Mouse (Mus musculus) stomach, postnatal 0 days (tissue): ENCODE results near the gene 4933430I17Rik. TPM values are rescaled to one million over a fixed set of nuclear protein-coding genes. Genes with fewer than 3 reads are reported as not detected.

Source experiments
- ATAC-seq: fragments of 200-750 bp; cut with Nextera tagmentation; 2 replicates; pipeline ENCODE4 v1.8.0; 2017; ENCODE audit not compliant: low FRiP score, low TSS enrichment
- DNase-seq: peaks from one replicate; pipeline ENCODE4 v3.0.0-alpha.2; 2016; ENCODE audit warnings: low spot score
- H3K27ac ChIP-seq: fragments of 300-500 bp; sonication (generic); replicated peaks from 2 replicates; pipeline ENCODE4 v1.5.1; 2014; ENCODE audit warnings: mild to moderate bottlenecking, control low read depth
- H3K27me3 ChIP-seq: fragments of 300-500 bp; sonication (generic); 2 replicates; pipeline ENCODE4 v1.6.1; 2014; ENCODE audit warnings: low read length; ENCODE audit not compliant: control insufficient read depth, insufficient read depth
- H3K36me3 ChIP-seq: fragments of 300-500 bp; sonication (generic); 2 replicates; pipeline ENCODE4 v1.6.1; 2014; ENCODE audit warnings: low read length, mixed read lengths; ENCODE audit not compliant: control insufficient read depth, insufficient read depth
- H3K4me1 ChIP-seq: fragments of 300-500 bp; sonication (generic); replicated peaks from 2 replicates; pipeline ENCODE4 v1.6.1; 2014; ENCODE audit warnings: antibody characterized with exemption; ENCODE audit not compliant: control insufficient read depth, insufficient read depth
- H3K4me2 ChIP-seq: fragments of 300-500 bp; sonication (generic); replicated peaks from 2 replicates; pipeline ENCODE4 v1.6.1; 2014; ENCODE audit warnings: low read depth, mild to moderate bottlenecking, control low read depth, moderate library complexity
- H3K4me3 ChIP-seq: fragments of 300-500 bp; sonication (generic); 2 replicates; pipeline ENCODE4 v1.5.1; 2014; ENCODE audit warnings: low read depth, low read length, control low read depth
- H3K9ac ChIP-seq: fragments of 300-500 bp; sonication (generic); 2 replicates; pipeline ENCODE4 v1.6.1; 2014; ENCODE audit warnings: mild to moderate bottlenecking, low read length, control low read depth, mixed read lengths
- H3K9me3 ChIP-seq: fragments of 300-500 bp; sonication (generic); 2 replicates; pipeline ENCODE4 v1.6.1; 2016; ENCODE audit warnings: low read length; ENCODE audit not compliant: control insufficient read depth
- CTCF ChIP-seq: IDR thresholded peaks from 2 replicates; pipeline ENCODE4 v1.5.1; 2016; ENCODE audit warnings: antibody characterized with exemption, low read depth, mild to moderate bottlenecking, moderate library complexity
- EP300 ChIP-seq: optimal IDR thresholded peaks from 2 replicates; pipeline ENCODE3; 2016; ENCODE audit warnings: antibody characterized with exemption
- WGBS: fragments of 180-500 bp; shearing (Covaris S2); extraction: QIAGEN DNeasy Blood & Tissue Kit; methylation state at CpG from one replicate; pipeline ENCODE4 v1.1.7; 2014; 5-methylcytosine and 5-hydroxymethylcytosine counted together
- polyA plus RNA-seq: library from polyadenylated mRNA; unstranded; fragments of >200 nt; fragmentation: Nextera tagmentation; extraction: Ambion mirVana; gene quantifications from 2 replicates; pipeline ENCODE4 v1.2.1, GENCODE M21; 2015

Gene 4933430I17Rik
- polyA plus RNA-seq, 1 experiment from 2014 or later: 0.18 TPM

DNA sequence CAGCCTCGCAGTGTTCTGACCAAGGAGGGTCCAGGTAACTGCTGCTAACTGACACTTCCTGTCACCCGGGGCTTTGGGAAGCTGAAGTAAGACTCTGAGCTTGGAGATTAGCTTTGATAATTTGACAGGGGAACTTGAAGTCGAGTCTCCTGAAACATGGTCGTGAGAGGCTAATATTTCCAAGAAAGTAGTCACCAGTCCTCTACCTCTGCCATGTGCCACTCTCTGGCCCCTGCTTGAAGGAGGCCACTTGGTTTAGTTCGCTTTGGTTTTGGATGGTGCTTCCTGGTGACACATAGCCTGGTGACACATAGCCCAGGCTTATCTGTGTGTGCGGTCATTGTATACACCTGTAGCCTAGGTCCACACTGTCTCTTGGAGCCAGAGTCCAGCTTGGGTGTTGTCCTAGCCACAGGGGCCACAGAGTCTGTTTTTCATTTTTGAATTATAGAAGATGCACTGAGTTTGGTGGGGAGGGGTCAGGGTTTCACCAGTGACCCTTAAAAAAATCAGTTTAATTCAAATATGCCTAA lies 34.7 kb downstream of the 4933430I17Rik start, which contains the start of gene Rgs3:
Gene Rgs3 (plus strand): TSS at position 51 of the 533 bp plus-strand sequence.
- no peak within 1 kb of the TSS for H3K4me3 ChIP-seq
- no peaks in the 10 kb centered on the region for H3K27me3 ChIP-seq
- H3K9ac ChIP-seq: no peak within 1 kb of the TSS
- no peak within 1 kb of the TSS for H3K27ac ChIP-seq
- no peak within 1 kb of the TSS for H3K4me2 ChIP-seq
- WGBS: 50% methylated on average over 6 of the region's 6 CpGs
- TF ChIP-seq CTCF (no peak), EP300 (no peak)
- H3K36me3 ChIP-seq: no peaks in the 10 kb centered on the region
- ATAC-seq (peak; percentile 93), DNase-seq (peak; percentile 42)
- H3K9me3 ChIP-seq: no peaks in the 10 kb centered on the region
- no peaks in the 10 kb centered on the region for H3K4me1 ChIP-seq

DNA sequence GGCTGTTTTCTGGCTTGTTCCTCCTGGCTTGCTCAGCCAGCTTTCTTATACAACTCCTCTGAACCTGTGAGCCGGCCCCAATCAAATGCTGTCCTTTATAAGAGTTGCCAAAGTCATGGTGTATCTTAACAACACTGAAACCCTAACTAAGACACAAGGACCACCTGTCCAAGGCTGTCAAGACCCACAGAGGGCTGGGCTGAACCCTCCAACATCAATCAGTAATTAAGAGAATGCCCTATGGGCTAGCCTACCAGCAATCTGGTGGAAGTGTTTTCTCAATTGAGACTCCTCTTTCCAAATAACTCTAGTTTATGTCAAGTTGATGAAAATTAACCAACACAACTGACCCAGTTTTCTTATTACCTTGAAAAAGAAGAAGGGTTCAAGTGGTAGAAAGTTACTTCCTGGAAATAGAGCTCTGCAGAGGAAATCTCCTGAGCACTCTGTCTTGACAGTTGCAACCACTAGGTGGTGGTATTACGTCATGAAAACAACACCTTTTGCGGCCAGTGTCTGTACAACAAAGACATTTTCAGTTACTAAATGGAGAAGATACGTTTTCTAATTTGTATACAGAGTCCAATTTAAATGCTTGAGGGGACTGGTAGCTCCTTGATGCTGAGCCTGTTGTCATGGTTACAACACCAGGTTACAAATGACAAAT lies 35.9 kb downstream of the 4933430I17Rik start:
- no peak overlapping the region for H3K4me3 ChIP-seq
- H3K9me3 ChIP-seq: no peaks in the 10 kb centered on the region
- WGBS: 22% methylated on average over 4 of the region's 4 CpGs
- DNase-seq (peak; percentile 71), ATAC-seq (peak; percentile 51; the same call in 1 of the 2 replicates)
- no peak overlapping the region for H3K27ac ChIP-seq
- H3K9ac ChIP-seq: no peak overlapping the region
- no peaks in the 10 kb centered on the region for H3K36me3 ChIP-seq
- H3K27me3 ChIP-seq: no peaks in the 10 kb centered on the region
- no peaks in the 10 kb centered on the region; the same call in 1 of the 2 replicates for H3K4me1 ChIP-seq
- no peak overlapping the region for H3K4me2 ChIP-seq
- TF ChIP-seq CTCF: peak; percentile 89
- no peak for TF ChIP-seq EP300

DNA sequence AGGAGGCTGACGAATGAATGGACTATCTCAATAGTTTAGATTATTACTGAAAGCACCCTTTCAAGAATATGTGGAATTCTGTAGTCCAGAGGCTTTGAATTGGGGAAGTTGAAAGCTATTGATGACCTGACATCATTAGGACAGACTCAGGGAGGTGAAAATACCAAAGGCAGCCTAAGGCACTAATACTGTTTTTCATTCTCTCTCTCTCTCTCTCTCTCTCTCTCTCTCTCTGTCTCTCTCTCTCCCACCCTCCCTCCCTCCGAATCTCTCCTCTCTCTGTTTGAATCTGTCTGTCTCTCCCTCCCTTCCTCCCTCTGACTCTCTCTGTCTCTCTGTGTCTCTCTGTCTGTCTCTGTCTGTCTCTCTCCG lies 36.4 kb downstream of the 4933430I17Rik start:
- no peak overlapping the region for H3K4me3 ChIP-seq
- H3K36me3 ChIP-seq: no peaks in the 10 kb centered on the region
- no peak for ATAC-seq
- no peaks in the 10 kb centered on the region for H3K9me3 ChIP-seq
- H3K4me1 ChIP-seq: no peaks in the 10 kb centered on the region; the same call in 1 of the 2 replicates
- no peak overlapping the region for H3K9ac ChIP-seq
- TF ChIP-seq CTCF (no peak), EP300 (no peak)
- 42% methylated on average over 3 of the region's 3 CpGs for WGBS
- DNase-seq: no peak
- no peak overlapping the region for H3K4me2 ChIP-seq
- no peaks in the 10 kb centered on the region for H3K27me3 ChIP-seq
- no peak overlapping the region for H3K27ac ChIP-seq

DNA sequence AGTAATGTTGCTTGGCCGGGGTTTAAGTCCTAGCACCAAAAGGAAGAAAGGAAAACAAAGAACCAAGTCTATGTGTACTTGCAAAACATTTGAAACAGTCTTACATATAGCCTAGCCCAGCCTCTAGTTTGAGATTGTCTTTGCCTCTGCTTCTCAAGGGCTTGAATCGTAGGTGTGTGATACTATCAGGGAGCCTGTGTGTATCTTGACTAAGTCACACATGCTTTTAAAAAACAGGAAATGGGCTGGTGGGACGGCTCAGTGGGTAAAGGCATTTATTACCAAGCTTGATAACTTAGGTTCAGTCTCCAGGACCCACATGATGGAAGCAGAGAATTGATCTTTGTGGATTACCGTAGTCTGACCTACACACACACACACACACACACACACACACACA lies 36.8 kb downstream of the 4933430I17Rik start:
- Histone ChIP-seq H3K9me3 (no peaks in the 10 kb centered on the region), H3K36me3 (no peaks in the 10 kb centered on the region), H3K4me1 (no peaks in the 10 kb centered on the region; the same call in 1 of the 2 replicates), H3K4me3 (no peak overlapping the region), H3K27me3 (no peaks in the 10 kb centered on the region), H3K27ac (no peak overlapping the region), H3K9ac (no peak overlapping the region), H3K4me2 (no peak overlapping the region)
- no peak for TF ChIP-seq CTCF
- no peak for TF ChIP-seq EP300
- 63% methylated on average over 4 of the region's 4 CpGs for WGBS
- DNase-seq (no peak), ATAC-seq (no peak)

DNA sequence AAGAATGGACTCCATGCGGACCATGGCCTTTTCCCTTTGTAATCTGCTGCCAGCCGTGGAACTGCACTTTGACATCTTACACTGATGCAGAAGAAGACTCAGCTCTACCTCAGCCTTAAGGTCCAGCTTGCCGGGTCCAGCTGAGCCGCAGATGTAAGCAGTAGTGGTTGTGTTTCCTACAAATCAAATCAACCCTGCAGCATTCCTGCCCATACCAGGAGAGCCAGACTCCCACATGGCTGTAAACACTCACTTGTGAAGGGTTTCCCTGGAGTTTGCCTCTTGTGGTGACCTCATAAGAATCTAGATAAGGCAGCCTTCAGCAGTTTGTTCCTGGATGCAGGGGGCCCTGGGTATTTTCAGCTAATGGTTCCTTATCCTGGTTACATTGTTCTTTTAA lies 41.4 kb downstream of the 4933430I17Rik start:
- H3K4me3 ChIP-seq: no peak overlapping the region
- no peak overlapping the region for H3K4me2 ChIP-seq
- DNase-seq (peak; percentile 35), ATAC-seq (peak; percentile 62)
- no peak overlapping the region for H3K27ac ChIP-seq
- no peaks in the 10 kb centered on the region for H3K9me3 ChIP-seq
- whole genome bisulfite sequencing: 47% methylated on average over 4 of the region's 4 CpGs
- no peak overlapping the region for H3K9ac ChIP-seq
- no peaks in the 10 kb centered on the region; the same call in 1 of the 2 replicates for H3K4me1 ChIP-seq
- H3K27me3 ChIP-seq: no peaks in the 10 kb centered on the region
- no peak for TF ChIP-seq CTCF
- TF ChIP-seq EP300: no peak
- H3K36me3 ChIP-seq: no peaks in the 10 kb centered on the region

DNA sequence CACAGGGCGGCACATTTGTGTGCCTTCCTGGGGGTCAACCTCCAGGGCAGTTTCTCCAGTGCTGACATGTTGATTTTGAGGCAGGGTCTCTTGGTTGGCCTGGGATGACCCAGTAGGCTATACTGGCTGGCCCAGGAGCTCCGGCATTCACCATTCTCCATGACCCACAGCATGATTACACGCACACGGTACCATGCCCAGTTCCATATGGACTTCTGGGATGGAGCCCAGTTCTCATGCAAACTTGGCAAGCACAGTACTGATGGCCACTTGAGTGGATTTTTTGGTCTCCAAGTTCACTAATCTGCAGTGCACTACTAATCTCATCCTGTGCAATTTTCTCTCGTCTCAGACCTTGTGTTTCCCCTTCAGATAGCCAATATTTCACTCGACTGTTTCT lies 42.5 kb downstream of the 4933430I17Rik start:
- Histone ChIP-seq H3K36me3 (no peaks in the 10 kb centered on the region), H3K9me3 (no peaks in the 10 kb centered on the region), H3K9ac (no peak overlapping the region), H3K4me1 (no peaks in the 10 kb centered on the region; the same call in 1 of the 2 replicates), H3K4me3 (no peak overlapping the region), H3K27ac (no peak overlapping the region), H3K27me3 (no peaks in the 10 kb centered on the region), H3K4me2 (no peak overlapping the region)
- ATAC-seq (no peak), DNase-seq (no peak)
- TF ChIP-seq EP300 (no peak), CTCF (no peak)
- WGBS: 77% methylated on average over 6 of the region's 6 CpGs
